Mouse (Mus musculus) embryonic facial prominence, embryonic 11.5 days (tissue): ENCODE results near the gene Uox. TPM values are rescaled to one million over a fixed set of nuclear protein-coding genes. Genes with fewer than 3 reads are reported as not detected.

ENCODE experiments used
- ATAC-seq: fragments of 200-750 bp; cut with Nextera tagmentation; replicated peaks from 2 replicates; pipeline ENCODE4 v1.8.0; 2017; ENCODE audit warnings: low read depth; ENCODE audit not compliant: insufficient number of reproducible peaks, low FRiP score, low TSS enrichment
- DNase-seq: peaks from one replicate; pipeline ENCODE4 v3.0.0-alpha.2; 2015; ENCODE audit warnings: low spot score
- H3K27ac ChIP-seq: fragments of 300-500 bp; sonication (generic); replicated peaks from 2 replicates; pipeline ENCODE4 v1.5.1; 2014; ENCODE audit warnings: mild to moderate bottlenecking, low read depth, low read length, control low read depth
- H3K27me3 ChIP-seq: fragments of 300-500 bp; sonication (generic); 2 replicates; pipeline ENCODE4 v1.6.1; 2014; ENCODE audit warnings: mild to moderate bottlenecking, low read length, moderate library complexity, mixed read lengths; ENCODE audit not compliant: control insufficient read depth, insufficient read depth
- H3K36me3 ChIP-seq: fragments of 300-500 bp; sonication (generic); replicated peaks from 2 replicates; pipeline ENCODE4 v1.6.1; 2014; ENCODE audit warnings: low read depth, mild to moderate bottlenecking, low read length, moderate library complexity, mixed read lengths; ENCODE audit not compliant: control insufficient read depth, insufficient read depth
- H3K4me1 ChIP-seq: fragments of 300-500 bp; sonication (generic); 2 replicates; pipeline ENCODE4 v1.6.1; 2014; ENCODE audit warnings: low read length, mixed read lengths; ENCODE audit not compliant: control insufficient read depth, insufficient read depth
- H3K4me2 ChIP-seq: fragments of 300-500 bp; sonication (generic); 2 replicates; pipeline ENCODE4 v1.6.1; 2014; ENCODE audit warnings: low read depth, mild to moderate bottlenecking, control low read depth, low read length, moderate library complexity
- H3K4me3 ChIP-seq: fragments of 300-500 bp; sonication (generic); 2 replicates; pipeline ENCODE4 v1.5.1; 2014; ENCODE audit warnings: low read depth, low read length, control low read depth
- H3K9ac ChIP-seq: fragments of 300-500 bp; sonication (generic); replicated peaks from 2 replicates; pipeline ENCODE4 v1.6.1; 2014; ENCODE audit warnings: mild to moderate bottlenecking, control low read depth, low read length
- H3K9me3 ChIP-seq: fragments of 300-500 bp; sonication (generic); replicated peaks from 2 replicates; pipeline ENCODE4 v1.6.1; 2016; ENCODE audit warnings: mild to moderate bottlenecking, low read length, inconsistent platforms, mixed read lengths; ENCODE audit not compliant: control insufficient read depth
- WGBS: fragments of 180-500 bp; shearing (Covaris S2); extraction: QIAGEN DNeasy Blood & Tissue Kit; methylation state at CpG from one replicate; pipeline ENCODE4 v1.1.7; 2014; 5-methylcytosine and 5-hydroxymethylcytosine counted together
- polyA plus RNA-seq: library from polyadenylated mRNA; unstranded; fragments of >200 nt; fragmentation: Nextera tagmentation; extraction: Ambion mirVana; gene quantifications from 2 replicates; pipeline ENCODE4 v1.2.1, GENCODE M21; 2014

Uox gene
- polyA plus RNA-seq, 1 experiment from 2014 or later = not detected

GRCm38 (mm10) chr3:146657433-146657832 lies 87.2 kb downstream of the Uox start:
- Histone ChIP-seq H3K9ac (no peak overlapping the region), H3K4me1 (no peaks in the 10 kb centered on the region), H3K4me3 (no peak overlapping the region), H3K4me2 (no peak overlapping the region), H3K36me3 (no peaks in the 10 kb centered on the region), H3K27me3 (no peaks in the 10 kb centered on the region), H3K9me3 (no peaks in the 10 kb centered on the region), H3K27ac (no peak overlapping the region)
- no peak for DNase-seq
- WGBS = 87% methylated on average over 5 of the region's 5 CpGs
- ATAC-seq = no peak

DNA sequence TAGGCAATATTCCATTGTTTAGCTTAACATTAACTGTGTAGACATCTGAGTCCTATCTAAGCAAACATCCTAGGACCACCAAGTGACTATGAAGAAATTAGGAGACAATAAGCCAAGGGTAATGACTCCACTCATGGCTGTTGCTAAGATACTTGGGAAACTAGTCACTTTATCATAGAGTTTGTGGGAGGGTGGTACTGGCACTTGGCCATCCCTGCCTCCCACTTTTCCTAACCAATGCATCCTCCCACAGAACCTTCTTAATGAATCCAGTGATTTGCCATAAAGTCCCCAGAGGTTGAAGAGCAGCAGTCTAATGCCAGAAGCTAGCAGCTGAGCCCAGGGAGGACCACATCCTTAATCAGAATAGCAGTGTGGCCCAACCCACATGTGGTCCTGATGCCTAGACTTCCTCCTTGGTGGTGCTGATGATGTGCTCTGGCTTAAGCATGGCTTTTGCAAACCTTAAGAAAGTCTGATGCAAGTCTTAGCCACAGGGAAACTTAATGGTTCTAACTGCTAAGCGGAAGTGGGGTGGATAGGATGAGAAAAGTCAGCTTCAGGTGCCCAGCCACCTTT lies 87.9 kb downstream of the Uox start:
- Histone ChIP-seq H3K36me3 (no peaks in the 10 kb centered on the region), H3K9ac (no peak overlapping the region), H3K4me3 (no peak overlapping the region), H3K4me2 (no peak overlapping the region), H3K27me3 (no peaks in the 10 kb centered on the region), H3K27ac (no peak overlapping the region), H3K4me1 (no peaks in the 10 kb centered on the region), H3K9me3 (no peaks in the 10 kb centered on the region)
- ATAC-seq (no peak), DNase-seq (no peak)
- WGBS = 92% methylated on average over 1 of the region's 1 CpGs

DNA sequence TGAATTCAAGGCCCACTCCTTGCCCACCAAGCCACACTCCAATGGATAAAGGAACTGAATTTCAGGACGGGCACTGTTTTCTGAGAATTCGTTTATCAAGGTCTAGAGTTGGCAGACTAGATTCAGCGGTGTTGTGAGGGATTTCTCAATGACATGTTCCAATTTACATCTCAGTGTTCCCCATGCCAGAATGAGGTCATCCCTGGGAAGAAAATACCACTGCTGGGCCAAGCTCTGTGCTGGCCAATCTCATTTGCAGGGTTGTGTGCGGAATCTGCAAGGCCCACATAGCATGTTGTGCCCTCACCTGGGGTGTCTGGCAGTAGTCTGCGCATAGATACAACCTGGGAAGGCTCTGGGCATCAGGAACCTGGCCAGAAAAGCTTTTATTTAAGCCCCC lies 89.1 kb downstream of the Uox start:
- DNase-seq = no peak
- no peak for ATAC-seq
- WGBS = 90% methylated on average over 5 of the region's 5 CpGs

GRCm38 (mm10) chr3:146661001-146661400 lies 90.8 kb downstream of the Uox start:
- H3K27ac ChIP-seq = no peak overlapping the region
- no peaks in the 10 kb centered on the region for H3K36me3 ChIP-seq
- no peak overlapping the region for H3K9ac ChIP-seq
- ATAC-seq (no peak), DNase-seq (no peak)
- no peaks in the 10 kb centered on the region for H3K27me3 ChIP-seq
- H3K4me1 ChIP-seq = no peaks in the 10 kb centered on the region
- H3K9me3 ChIP-seq = no peaks in the 10 kb centered on the region
- H3K4me3 ChIP-seq = no peak overlapping the region
- H3K4me2 ChIP-seq = no peak overlapping the region
- WGBS = 72% methylated on average over 6 of the region's 6 CpGs

More for the DNA sequence above, 89.1 kb downstream of the Uox start:
- Histone ChIP-seq H3K9me3 (no peaks in the 10 kb centered on the region), H3K27me3 (no peaks in the 10 kb centered on the region), H3K27ac (no peak overlapping the region), H3K9ac (no peak overlapping the region), H3K4me1 (no peaks in the 10 kb centered on the region), H3K4me3 (no peak overlapping the region), H3K36me3 (no peaks in the 10 kb centered on the region), H3K4me2 (no peak overlapping the region)

DNA sequence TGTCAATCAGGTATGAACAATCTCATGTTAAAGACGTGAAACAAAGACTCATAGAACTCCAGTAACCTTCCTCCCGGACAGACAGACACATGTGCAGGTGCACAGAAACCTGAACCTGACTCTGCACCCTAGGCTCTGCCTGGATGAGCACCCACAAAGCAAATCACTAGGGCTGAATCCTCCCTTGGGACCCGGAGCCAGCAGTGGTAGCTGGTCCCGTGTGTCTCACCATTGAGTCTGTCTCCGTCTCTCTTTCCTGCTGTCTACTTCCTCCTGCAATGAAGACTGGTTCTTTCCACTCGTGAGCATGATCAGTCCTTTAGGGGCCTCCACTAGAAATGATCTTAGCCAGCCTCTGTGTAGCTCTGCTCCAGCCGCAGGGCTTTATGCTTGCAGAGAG lies 91.7 kb downstream of the Uox start:
- H3K4me3 ChIP-seq = no peak overlapping the region
- no peaks in the 10 kb centered on the region for H3K36me3 ChIP-seq
- no peak overlapping the region for H3K9ac ChIP-seq
- 76% methylated on average over 7 of the region's 7 CpGs for WGBS
- no peaks in the 10 kb centered on the region for H3K9me3 ChIP-seq
- ATAC-seq (no peak), DNase-seq (no peak)
- H3K4me1 ChIP-seq = no peaks in the 10 kb centered on the region
- H3K27me3 ChIP-seq = no peaks in the 10 kb centered on the region
- no peak overlapping the region for H3K27ac ChIP-seq
- no peak overlapping the region for H3K4me2 ChIP-seq

- WGBS = 50% methylated on average over 2 of the region's 2 CpGs
- H3K4me2 ChIP-seq = no peak overlapping the region
- H3K4me3 ChIP-seq = no peak overlapping the region
- H3K9me3 ChIP-seq = no peaks in the 10 kb centered on the region
- ATAC-seq (no peak), DNase-seq (no peak)
- H3K4me1 ChIP-seq = no peaks in the 10 kb centered on the region
- no peak overlapping the region for H3K27ac ChIP-seq
- H3K27me3 ChIP-seq = no peaks in the 10 kb centered on the region
- H3K36me3 ChIP-seq = no peaks in the 10 kb centered on the region
- H3K9ac ChIP-seq = no peak overlapping the region
Measured at GRCm38 (mm10) chr3:146671121-146671520, 100.9 kb downstream of the Uox start.

DNA sequence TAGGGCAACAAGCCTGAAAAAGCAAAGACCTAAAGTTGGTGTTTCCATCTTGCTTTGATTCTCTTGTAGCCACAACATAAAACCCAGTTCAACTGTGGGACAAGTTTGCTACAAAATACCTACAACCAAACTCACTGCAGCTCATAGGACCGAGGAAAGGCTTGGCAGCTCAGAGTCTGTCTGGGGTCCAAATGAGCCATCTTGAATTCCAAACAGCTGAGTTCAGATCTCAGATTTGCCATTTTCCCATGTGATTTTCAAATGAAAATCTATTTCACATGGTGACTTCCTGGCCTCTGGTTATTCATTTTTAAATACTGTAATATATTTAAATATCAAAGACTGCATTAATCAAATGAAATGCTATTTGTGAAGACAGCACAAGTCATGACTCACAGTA lies 104.9 kb downstream of the Uox start:
- ATAC-seq = no peak
- no peaks in the 10 kb centered on the region for H3K36me3 ChIP-seq
- 96% methylated on average over 1 of the region's 1 CpGs for WGBS

DNA sequence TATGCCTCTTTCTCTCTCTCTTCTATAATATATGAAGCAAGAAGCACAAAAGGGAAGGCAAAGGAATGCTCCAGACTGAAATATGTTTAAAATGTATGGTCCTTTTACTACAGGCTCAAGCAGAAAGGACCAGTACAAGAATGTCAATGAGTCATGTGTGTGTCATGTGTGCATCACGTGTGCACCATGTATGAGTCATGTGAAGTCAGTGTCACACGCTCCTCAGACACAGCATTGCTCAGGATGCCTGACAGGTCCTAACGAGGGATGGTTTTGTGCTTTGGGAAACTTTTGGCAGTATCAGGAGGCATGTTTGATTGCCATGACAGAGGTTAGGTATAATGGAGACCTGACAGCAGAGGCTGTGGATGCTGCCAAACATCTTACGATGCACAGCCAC lies 106.0 kb downstream of the Uox start:
- ATAC-seq = no peak
- no peaks in the 10 kb centered on the region for H3K36me3 ChIP-seq
- no peaks in the 10 kb centered on the region for H3K27me3 ChIP-seq
- H3K4me1 ChIP-seq = no peaks in the 10 kb centered on the region
- no peak overlapping the region for H3K4me2 ChIP-seq
- H3K9me3 ChIP-seq = no peaks in the 10 kb centered on the region
- H3K4me3 ChIP-seq = no peak overlapping the region
- WGBS = 84% methylated on average over 4 of the region's 4 CpGs
- no peak overlapping the region for H3K9ac ChIP-seq
- no peak for DNase-seq
- H3K27ac ChIP-seq = no peak overlapping the region

More for the DNA sequence above, 104.9 kb downstream of the Uox start:
- Histone ChIP-seq H3K4me1 (no peaks in the 10 kb centered on the region), H3K27ac (no peak overlapping the region), H3K9ac (no peak overlapping the region), H3K9me3 (no peaks in the 10 kb centered on the region), H3K4me3 (no peak overlapping the region), H3K27me3 (no peaks in the 10 kb centered on the region), H3K4me2 (no peak overlapping the region)
- DNase-seq = no peak
